Mouse (Mus musculus) kidney, postnatal 14 days (tissue): ENCODE data around the gene Idua.

Experiments
- DNase-seq: peaks from one replicate; pipeline ENCODE4 v3.0.0; 2022; ENCODE audit warnings: mixed read lengths

Idua gene

DNA sequence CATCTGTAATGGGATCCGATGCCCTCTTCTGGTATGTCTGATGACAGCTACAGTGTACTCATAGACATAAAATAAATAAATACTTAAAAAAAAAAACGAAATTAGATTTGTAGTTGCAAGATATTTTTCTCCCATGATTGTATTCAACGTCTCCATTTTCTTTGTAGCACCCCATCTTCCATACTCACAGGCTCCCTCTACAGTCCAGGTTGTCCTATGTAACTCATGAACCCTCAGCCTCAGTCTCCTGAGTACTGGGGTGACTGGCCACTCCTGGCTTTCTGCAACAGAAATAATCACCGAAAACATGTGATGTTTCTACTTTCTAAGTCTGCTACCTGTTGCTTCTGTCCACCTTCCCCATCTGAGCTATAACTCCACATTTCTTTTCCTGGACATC lies 31.0 kb downstream of the Idua start:
- no peak for DNase-seq

DNA sequence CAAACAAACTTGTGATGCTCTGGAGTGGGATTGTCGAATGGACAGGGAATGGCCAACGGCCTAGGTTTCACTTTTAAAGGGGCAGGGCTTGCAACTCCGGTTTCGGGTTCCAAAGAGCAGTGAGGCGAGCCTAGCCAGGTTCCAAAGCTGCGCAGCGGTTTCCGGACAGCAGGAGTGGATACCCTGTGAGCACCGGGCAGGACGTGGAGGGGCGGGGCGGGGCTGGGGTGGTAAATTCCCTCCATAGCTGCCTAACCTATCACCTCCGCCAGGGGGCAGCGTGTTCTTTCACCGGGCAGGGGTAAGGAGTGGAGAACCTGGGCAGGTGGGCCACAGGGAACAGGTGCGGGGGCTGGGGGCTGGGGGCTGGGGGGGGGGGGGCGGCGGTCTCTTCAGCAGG lies 32.1 kb downstream of the Idua start, which contains the start of gene Fgfrl1:
Fgfrl1 (plus strand) TSS at position 112 of the 400 bp plus-strand sequence.
- peak; percentile 83 for DNase-seq

DNA sequence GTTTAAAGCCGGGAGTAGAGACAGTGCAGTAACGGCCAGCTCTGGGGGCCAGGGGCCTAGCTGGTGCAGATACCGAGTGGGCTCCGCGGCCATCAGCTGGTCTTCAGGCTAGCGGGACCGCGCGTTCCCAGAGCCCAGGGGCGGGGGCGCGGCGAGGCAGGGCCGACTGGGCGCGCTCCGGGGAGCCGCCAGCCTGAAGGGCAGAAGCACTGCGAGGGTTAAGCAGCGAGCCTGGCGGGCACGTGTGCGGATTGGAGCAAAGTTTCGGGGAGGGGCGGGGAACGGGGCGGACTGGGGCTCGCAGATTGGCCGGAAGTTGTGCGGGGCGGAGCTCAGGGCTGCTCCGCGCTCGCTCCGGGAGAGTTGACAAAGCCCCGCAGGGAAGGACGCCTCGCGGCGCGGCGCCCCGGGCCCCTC lies 33.7 kb downstream of the Idua start:
- peak; percentile 93 for DNase-seq

DNA sequence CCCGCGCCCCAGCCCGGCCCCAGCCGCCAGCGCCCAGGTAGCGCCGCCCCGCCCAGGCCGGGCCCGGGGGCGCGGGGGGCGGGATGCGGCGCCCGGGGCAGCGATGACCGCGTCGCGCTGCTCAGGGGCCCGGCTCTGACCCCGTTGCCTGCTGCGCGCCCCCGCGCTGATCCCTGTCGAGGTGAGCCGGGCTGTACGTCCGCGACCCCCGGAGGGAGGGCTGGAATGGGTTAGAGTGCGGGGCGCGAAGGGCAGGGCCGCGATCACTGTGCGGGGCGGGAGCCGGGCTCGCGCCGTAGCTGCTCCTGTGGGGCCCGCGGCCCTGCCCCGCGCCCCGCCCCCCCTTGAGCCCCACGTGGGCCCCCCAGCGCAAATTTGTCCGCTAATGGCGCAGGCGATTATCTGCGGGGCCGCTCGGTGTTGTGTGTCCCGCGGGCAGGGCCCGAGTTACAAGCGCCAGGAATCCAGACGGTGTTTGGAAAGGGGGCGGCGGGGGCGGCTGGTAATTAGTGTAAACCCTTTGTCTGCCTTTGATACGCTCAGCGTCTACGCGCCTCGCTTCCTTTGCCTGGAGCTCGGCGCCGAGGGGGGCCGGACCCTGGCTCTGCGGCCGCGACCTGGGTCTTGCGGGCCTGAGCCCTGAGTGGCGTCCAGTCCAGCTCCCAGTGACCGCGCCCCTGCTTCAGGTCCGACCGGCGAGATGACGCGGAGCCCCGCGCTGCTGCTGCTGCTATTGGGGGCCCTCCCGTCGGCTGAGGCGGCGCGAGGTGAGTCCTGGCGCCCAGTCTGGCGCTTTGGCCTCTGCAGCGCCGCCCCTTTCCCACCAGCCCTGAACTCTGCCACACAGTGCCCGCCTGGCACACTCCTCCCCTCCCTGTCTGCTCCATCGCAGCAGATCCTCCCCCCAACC lies 34.5 kb downstream of the Idua start:
- DNase-seq, result peak; percentile 68

DNA sequence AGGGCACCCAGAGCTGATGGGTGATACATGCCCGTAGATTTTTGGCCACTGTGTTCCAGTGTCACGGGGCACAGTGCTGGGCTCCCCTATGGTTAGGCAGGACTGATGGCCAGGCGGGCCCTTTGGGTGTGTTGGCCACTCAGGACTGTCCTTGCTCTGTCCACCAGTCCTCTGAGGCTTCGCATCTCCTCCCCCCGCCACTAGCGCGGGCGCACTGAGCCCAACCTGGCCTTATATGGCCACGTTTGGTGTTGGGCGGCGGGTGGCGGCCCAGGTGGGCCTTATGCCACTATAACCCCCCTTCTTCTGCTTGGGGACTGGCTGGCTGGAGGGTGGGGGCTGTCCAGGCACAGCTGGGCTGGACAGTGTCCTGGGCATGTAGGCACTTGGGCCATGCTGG lies 35.7 kb downstream of the Idua start:
- DNase-seq, result no peak

DNA sequence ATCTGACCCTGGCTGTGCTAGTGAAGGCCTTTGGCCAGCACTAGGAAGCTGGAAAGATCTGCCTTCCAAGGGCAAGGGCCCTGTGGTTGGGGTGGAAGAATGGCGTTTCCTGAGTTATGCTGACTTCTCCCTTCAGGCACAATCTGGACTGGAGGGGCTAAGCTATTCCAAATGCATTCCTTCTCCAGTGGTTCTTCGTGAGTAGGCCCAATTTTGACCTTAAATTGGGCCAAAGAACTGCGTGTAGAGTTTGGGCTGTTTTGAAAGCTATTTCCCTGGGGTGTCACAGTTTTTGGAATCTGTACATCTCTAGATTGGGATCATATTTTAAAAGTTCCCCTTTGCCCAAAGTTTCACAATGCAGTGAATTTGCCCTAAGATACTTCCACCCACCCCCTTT lies 36.4 kb downstream of the Idua start:
- peak; percentile 31 for DNase-seq

DNA sequence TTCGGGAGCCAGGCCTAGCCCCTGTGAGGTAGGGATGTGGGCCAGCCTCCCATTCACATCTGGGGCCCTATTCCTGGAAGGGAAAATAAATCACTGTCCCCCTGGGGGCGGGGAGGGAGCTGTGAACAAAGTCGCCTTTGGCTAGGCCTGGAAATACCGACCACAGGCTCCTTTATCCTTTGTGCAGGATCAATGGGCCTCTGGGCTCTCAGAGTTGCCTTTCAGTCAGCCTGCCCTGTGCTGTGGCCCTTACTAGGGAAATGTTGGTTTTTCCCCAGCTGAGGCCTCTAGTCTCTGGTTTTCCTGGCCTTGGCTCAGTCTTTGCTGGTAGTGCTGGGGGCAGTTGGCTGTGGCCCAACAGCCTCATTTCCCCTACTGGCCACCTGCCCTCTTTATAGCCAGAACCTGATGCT lies 37.2 kb downstream of the Idua start:
- DNase-seq, result no peak

DNA sequence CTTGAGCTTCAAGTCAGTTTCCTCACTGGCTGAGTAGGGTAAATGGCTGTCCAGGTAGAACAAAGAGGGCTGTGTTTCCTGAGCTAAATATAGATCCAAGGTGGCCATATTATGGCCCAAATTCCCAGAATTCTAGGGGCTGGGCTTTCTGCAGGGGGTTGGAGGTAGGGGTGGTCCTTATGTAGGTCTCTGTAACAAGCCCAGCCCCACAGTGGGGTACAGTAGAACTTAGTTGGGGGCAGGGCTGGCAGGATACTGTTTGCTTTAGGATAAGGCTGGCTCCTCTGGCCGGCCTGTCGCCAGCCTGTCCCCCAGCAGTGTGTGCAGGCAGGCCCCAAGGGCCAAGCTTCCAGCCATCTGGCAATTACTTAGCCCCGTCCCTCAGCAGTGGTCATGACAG lies 40.2 kb downstream of the Idua start:
- no peak for DNase-seq

DNA sequence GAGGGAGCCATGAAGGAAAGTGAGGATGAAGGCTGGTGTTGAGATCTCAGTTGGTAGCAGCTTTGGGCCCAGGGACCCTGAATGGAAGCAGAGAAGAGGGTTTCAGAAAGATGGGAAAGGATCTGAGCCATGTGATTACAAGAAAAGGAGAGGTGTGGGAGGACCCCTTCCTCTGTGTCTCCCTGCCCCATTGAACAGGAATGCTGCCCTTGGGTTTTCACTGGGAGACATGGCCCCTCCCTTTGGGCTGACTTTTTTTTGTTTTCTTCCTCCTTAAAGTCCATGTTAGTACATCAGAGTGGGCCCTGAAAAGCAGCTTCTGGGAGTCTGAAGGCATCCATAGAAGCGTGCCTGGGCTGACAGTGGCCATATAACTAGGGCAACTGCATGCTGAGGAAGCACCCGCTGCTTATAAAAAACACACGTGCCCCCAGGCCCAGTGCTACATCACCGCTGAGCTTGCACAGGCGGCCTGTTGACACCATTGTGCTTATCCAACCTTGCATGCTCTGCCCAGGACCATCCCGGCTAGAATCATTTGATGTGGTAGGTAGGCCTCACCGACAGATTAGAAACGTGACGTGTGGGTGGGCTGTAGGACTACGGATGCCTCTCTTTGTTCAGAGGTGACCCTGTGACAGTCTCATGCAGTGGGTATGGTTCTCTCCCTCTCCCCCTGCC lies 41.4 kb downstream of the Idua start:
- DNase-seq, result no peak

DNA sequence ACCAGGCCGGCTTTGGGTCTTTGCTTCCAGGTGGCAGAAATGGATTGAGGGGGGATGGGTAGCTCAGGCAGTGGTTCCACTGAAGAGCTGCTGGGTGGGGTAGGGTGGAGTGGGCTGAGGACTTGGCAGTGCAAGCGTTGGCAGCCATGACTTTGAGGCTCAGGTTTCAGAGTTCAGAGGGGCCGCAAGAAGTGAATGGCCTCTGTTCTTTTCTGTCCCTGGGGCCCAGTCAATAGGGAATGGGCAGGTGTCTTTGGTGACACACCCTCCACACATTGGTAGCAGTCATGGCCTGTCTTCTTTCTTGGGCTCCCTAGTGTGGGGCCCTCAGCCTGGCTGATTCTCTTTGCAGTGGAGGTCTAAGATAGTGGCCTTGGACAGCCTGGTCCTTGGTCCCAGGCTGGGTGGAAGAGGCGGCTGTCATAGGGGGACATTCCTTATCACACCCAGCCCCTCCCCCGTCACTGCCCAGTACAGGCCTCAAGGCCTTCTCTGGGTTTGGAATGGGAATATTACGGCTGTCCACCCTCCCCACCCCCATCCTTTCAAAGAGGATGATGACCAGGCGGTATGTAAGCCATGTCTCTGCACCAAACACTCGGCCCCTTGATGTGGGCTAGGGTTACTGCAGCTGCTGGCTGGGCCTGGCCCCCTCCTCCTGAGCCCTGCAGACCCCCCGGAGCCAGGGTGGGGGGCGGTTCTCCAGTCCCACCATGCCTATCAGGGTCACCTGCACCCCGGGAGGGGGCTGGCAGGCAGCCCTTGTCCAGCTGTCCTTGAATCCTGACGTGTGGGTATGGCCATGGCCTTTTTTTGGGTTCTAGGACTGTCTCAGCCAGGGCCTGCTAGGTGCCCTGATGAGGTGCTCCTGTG lies 43.9 kb downstream of the Idua start:
- no peak for DNase-seq

DNA sequence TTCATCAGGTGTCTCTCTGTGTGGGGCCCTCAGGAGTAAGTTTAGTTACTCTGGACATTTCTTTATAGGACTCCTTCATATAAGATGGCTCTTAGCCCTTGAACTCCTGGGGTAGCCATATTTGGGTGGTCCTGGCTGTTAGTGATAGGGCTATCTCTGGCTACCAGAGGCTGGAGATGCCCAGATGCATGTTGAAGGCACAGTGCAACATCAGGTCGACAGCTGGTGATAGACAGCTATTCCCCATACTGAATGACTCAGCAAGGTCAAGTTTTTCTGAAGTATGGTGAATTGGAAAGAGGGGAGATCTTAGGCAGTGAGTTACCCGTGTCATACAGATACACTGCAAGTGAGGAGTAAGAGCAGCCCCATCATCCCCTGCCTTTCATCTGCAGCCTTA lies 47.6 kb downstream of the Idua start:
- no peak for DNase-seq

DNA sequence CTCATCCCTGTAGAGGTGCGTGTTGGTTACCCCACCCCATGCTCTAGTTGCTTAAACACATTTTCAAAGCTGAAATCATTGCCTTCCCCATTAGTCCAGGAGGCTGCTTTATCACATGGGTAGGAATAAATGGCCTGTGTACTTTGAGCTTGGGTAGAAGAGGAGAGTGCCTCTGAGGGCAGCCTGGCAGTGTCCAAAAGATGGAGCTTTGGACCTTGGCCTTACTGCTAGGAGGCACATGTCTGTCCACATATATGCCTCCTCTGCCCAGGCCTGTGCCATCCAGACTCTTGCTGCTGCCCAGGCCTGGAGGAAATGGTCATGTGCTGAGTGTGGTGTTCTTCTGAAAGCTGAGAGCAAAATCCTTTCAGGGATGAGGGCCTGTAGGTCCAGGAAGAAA lies 48.3 kb downstream of the Idua start:
- DNase-seq, result peak; percentile 61

DNA sequence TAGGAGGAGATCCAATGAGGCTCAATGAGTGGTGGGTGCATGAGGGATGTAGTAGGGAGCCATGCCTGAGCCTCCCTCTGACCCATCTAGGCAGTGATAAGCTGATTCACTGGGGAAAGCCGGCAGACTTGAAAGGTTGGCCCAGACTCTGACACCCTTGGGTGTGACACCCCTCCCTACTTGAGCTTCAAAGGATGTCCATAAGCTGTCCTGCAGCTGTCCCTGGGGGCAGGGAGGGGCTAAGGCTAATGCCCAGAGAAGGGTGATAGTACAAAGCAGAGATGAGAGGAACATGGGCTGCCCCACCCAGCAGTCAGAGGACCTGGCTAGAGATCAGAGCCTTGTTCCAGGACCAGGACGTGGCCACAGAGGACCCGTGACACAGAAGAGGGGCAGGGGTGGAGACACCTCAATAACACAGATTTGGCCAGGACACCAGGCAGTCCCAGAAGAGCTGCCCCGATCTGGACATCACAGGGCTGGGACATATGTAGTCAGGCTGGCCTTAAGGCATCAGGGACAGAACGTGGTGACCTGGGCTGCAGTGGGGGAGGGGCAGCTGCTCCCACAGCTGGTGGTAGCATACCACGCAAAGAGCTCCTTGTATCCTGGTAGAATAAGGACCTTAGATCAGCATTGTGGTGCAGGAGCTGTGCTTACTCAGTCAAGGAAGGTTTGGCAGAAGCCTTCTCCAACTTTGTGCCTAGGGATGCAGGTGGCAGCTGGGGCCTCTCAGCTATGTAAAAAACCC lies 49.0 kb downstream of the Idua start:
- no peak for DNase-seq

DNA sequence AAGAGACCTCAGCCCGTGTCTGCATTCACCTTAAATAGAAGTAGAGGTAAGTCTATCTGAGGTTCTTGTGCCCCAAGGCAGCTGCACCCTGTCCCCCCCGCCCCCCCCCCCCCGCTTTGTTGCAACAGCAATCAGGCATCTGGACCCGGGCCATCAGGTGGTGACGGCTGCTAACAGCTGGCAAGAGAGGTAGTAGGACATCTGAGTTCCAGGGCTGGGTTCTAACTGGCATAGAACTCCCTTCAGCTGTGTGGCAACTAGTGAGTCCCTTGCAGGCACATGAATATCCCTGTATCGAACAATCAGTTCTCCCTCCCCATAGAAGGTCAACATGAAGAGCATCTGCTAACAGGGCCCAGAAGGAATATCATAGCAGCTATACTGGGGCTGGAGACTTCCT lies 51.8 kb downstream of the Idua start:
- DNase-seq, result no peak

DNA sequence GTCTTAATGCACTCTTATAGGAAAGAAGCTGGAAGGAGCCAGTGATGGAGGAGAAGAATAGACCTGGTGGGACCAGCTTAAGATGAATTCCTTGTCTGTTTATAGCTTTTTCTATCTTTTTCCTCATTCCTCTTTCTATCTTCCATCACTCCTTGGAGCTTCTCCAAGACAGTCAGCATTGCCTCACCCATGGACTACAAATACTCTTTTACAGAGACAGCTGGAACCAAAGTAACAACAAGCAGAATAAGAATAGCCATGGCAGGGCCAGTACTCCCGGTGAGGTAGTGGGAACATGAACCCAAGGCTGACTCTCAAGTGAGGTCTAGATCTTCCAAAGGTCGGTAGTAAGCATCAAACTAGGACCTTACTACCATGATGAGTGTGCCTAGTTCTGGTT lies 53.0 kb downstream of the Idua start:
- no peak for DNase-seq

DNA sequence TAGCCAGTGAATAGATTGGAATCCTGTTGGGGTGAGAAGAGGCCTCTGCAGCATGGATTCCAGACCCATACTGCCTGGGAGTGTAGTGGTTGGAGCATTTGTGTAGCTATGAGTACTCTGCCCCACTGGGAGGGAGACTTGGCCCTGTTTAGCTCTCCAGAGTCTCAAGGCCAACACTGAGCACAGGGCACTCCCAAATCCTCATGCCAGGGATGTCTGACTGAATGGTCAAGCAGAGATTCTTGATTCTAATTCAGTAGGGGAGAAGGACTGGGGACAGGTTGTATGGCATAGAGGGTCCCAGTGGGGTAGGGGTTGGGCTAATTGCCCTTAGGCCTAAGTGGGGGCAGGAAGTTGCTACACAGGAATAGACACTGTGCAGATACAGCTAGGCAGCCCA lies 53.6 kb downstream of the Idua start:
- DNase-seq, result no peak

DNA sequence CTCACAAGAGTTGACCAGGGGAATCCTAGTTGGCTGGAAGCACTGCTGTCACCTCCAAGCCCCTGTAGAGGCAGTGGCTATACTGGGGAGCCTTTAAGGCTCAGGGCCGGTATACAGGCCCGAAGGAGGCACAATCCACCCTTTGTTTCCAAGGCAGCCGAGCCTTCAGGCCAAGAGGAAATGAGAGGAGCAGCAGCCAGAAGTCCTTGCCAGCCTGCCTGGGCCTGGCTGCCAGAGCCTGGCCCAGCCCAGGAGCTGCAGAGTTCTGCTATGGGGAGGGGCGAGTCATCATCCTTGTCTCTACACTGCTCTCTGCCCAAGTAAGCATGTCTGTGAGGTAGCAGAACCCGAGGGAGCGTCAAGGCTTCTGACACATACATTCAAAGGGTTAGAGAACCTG lies 54.0 kb downstream of the Idua start:
- no peak for DNase-seq

DNA sequence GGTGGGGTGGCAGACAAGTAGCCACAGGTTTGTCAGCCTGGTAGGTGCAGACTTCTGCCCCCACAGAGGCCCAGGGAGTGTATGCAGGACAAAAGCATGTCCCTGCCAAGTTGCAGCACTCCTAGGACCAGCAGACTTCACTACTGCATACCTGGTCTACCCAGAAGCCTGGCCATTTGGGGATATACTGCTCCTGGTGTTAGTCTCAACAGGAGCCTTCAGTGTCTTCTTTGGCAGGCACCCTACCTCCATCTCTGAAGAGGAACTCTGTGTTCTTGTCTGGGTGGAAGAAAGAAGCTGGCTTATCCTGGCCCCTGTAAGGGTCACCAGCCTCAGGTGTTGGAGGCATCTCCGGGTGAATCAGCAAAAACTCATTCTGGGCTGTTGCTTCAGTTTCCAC lies 55.8 kb downstream of the Idua start:
- no peak for DNase-seq

DNA sequence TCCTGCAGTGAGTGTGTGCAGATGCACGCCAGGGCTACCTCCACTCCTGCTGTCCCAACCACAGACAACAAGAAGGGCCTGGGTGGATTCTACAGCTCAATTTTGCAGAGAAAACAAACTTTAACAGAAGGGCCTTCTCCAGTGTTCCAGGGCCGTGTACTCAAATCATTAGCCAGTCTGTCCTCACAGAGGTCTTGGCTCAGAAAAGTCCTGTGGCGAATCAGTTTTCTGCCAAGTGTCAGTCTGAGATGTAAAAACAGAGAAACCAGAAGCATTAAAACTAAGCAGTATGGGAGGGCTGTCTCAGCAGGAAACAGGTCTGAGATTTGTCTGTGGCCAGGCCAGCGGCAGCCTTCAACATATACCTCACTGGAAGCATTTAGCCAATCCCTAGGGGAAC lies 57.9 kb downstream of the Idua start:
- DNase-seq, result no peak

DNA sequence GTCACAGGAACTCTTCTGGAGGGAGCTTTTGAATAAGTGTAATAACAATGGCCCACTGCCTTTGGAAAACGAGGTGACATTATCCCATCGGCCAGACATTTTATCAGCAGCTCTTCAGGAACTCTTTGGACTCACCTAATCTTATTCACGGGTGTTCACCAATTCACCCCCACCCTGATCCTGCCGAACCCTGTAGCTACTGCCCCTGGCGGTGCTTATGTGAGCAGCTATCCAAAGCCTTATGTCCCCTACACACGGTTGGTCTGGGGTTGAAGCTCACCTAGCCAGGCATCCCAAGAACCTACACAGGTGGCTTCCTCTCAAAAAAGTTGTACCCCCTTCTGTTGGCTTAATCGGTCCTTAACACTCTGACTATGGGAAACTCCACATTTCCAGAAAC lies 59.6 kb downstream of the Idua start:
- DNase-seq, result no peak

DNA sequence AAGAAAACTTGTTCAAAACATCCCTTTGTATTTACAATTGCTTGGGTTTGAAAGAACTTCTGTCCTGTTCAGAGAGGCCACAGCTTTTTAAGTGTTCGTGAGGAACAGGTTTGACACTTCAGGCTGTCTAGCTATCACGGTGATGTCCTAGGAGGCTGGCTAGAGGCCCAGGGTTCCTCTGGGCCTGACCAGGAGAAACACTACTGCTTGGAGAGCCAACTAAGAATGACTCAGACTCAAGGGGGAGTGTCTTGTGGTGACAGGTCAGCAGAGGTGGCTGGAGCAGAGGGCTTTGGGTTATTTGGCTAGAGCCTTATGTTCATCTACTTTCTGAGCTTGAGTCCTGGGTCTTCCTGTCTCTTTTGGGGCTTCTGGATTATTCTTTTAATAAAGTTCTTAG lies 63.9 kb downstream of the Idua start:
- no peak for DNase-seq

DNA sequence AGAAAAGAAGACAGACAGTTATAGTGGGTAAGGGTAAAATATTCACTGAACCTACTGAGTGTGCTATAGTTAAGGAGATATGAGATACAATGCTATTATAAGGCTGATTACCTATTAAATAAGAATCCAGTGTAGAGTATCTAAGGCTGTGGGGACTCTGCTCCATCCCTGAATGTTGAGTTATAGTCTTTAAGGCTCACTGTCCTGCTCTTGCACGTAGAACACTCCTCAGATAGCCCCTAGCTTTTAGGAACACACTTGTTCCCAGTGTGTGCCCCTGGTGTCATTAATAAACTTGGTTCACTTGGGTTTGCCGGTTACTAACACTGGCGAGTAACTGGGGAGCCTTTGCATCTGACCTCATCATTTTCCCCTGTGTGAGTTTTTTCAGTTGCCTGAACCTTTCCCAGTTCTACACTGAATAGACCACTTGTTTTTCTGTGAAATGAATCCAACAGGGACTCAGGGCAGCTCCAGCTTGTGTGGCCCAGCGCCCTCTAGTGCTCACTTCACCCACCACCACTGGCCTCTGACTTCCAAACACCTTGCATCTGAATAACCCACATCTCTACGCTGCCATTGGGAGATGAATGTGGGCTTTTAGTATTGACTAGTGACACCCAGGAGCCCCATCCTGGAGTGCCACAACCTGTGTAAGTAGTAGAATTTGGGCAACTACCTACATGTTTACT lies 66.6 kb downstream of the Idua start:
- DNase-seq, result peak; percentile 82
